In genomic region chr3:87149425-87149824, GRCm38 (mm10) we compare ENCODE assay signal across 13 mouse cellular contexts. TPM values are rescaled to one million over a fixed set of nuclear protein-coding genes. Genes with fewer than 3 reads are reported as not detected.
DNase-seq lines count a peak whose midpoint lies in the region; ATAC-seq lines count a peak whose summit lies in the region.
"Had no signal": no experiment of that assay in that cellular context is flagged by ENCODE, and none has a peak within 500 bp of the region (broad histone marks: within the 10 kb centered on the region; RNA-seq: fewer than 3 reads in every experiment).

No protein-coding gene starts in this region.

- no peak overlapping the region for H3K9ac ChIP-seq in forebrain, embryonic 15.5 days (replicated peaks)
- no peak overlapping the region for H3K9ac ChIP-seq in hindbrain, embryonic 13.5 days
- no peak overlapping the region for H3K9ac ChIP-seq in hindbrain, embryonic 14.5 days
- no peak overlapping the region for H3K9ac ChIP-seq in neural tube, embryonic 13.5 days
- H3K9ac ChIP-seq: liver, embryonic 14.5 days had no signal

- 75% methylated on average over 10 of the region's 10 CpGs for WGBS in forebrain, embryonic 10.5 days
- WGBS in forebrain, embryonic 15.5 days, result 64% methylated on average over 10 of the region's 10 CpGs
- 48% methylated on average over 10 of the region's 10 CpGs for WGBS in hindbrain, embryonic 13.5 days
- WGBS in hindbrain, embryonic 14.5 days, result 51% methylated on average over 10 of the region's 10 CpGs
- 63% methylated on average over 10 of the region's 10 CpGs for WGBS in neural tube, embryonic 13.5 days

- H3K4me2 ChIP-seq in forebrain, embryonic 15.5 days (replicated peaks), result no peak overlapping the region
- no peak overlapping the region for H3K4me2 ChIP-seq in hindbrain, embryonic 13.5 days
- no peak overlapping the region for H3K4me2 ChIP-seq in hindbrain, embryonic 14.5 days (replicated peaks)
- no peak overlapping the region for H3K4me2 ChIP-seq in neural tube, embryonic 13.5 days

- H3K9me3 ChIP-seq in forebrain, embryonic 10.5 days, result no peaks in the 10 kb centered on the region; the same call in 1 of the 2 replicates
- H3K9me3 ChIP-seq in forebrain, embryonic 15.5 days, result no peaks in the 10 kb centered on the region
- no peaks in the 10 kb centered on the region for H3K9me3 ChIP-seq in hindbrain, embryonic 13.5 days
- no peaks in the 10 kb centered on the region for H3K9me3 ChIP-seq in hindbrain, embryonic 14.5 days (ENCODE audit: control insufficient read depth, low read length)
- no peaks in the 10 kb centered on the region for H3K9me3 ChIP-seq in neural tube, embryonic 13.5 days
- H3K9me3 ChIP-seq: G1E had no signal

- DNase-seq in forebrain, embryonic 10.5 days (ENCODE audit: extremely low spot score, low spot score), result no peak
- DNase-seq in hindbrain, embryonic 14.5 days (ENCODE audit: low spot score), result no peak
- DNase-seq in neural tube, embryonic 10.5 days (ENCODE audit: extremely low spot score, low spot score), result no peak
- DNase-seq in thymus, postnatal 36 days, result no peak
- DNase-seq: adrenal gland, adult 2 months; midbrain, embryonic 14.5 days; right cerebral cortex, postnatal 4 days had no signal

- H3K27ac ChIP-seq in forebrain, embryonic 10.5 days, result peak overlapping the region; percentile 90
- H3K27ac ChIP-seq in forebrain, embryonic 15.5 days (replicated peaks), result no peak overlapping the region
- H3K27ac ChIP-seq in hindbrain, embryonic 13.5 days, result peak overlapping the region; percentile 52; the same call in 1 of the 2 replicates
- H3K27ac ChIP-seq in hindbrain, embryonic 14.5 days, result no peak overlapping the region
- H3K27ac ChIP-seq in neural tube, embryonic 13.5 days (replicated peaks), result peak overlapping the region; percentile 93
- H3K27ac ChIP-seq: liver, embryonic 14.5 days had no signal

- H3K4me1 ChIP-seq in forebrain, embryonic 10.5 days, result peaks cover 77% of the 10 kb centered on the region
- peaks cover 50% of the 10 kb centered on the region for H3K4me1 ChIP-seq in forebrain, embryonic 15.5 days
- peaks cover 65% of the 10 kb centered on the region for H3K4me1 ChIP-seq in hindbrain, embryonic 13.5 days (replicated peaks)
- H3K4me1 ChIP-seq in hindbrain, embryonic 14.5 days (replicated peaks; ENCODE audit: control insufficient read depth, insufficient read depth, low read length), result peaks cover 52% of the 10 kb centered on the region
- H3K4me1 ChIP-seq in neural tube, embryonic 13.5 days (replicated peaks), result peaks cover 67% of the 10 kb centered on the region

- no peak for ATAC-seq in forebrain, embryonic 15.5 days (replicated peaks)
- ATAC-seq in hindbrain, embryonic 13.5 days (ENCODE audit: low FRiP score), result no peak
- ATAC-seq in hindbrain, embryonic 14.5 days (ENCODE audit: low FRiP score), result no peak
- no peak for ATAC-seq in neural tube, embryonic 13.5 days (ENCODE audit: low read depth)
- no peak for ATAC-seq in activated CD4-positive, CD25-positive, alpha-beta regulatory T cell, adult 4 months

- H3K27me3 ChIP-seq in forebrain, embryonic 10.5 days (ENCODE audit: poor library complexity, severe bottlenecking), result no peaks in the 10 kb centered on the region
- H3K27me3 ChIP-seq in forebrain, embryonic 15.5 days, result no peaks in the 10 kb centered on the region
- no peaks in the 10 kb centered on the region for H3K27me3 ChIP-seq in hindbrain, embryonic 13.5 days
- no peaks in the 10 kb centered on the region for H3K27me3 ChIP-seq in hindbrain, embryonic 14.5 days (ENCODE audit: control insufficient read depth, insufficient read depth, low read length)
- H3K27me3 ChIP-seq in neural tube, embryonic 13.5 days, result no peaks in the 10 kb centered on the region

- H3K4me3 ChIP-seq in forebrain, embryonic 10.5 days, result no peak overlapping the region
- H3K4me3 ChIP-seq in forebrain, embryonic 15.5 days, result no peak overlapping the region
- H3K4me3 ChIP-seq in hindbrain, embryonic 13.5 days, result no peak overlapping the region
- no peak overlapping the region for H3K4me3 ChIP-seq in hindbrain, embryonic 14.5 days (replicated peaks; ENCODE audit: low read length)
- H3K4me3 ChIP-seq in neural tube, embryonic 13.5 days, result no peak overlapping the region

- peaks cover 43% of the 10 kb centered on the region for H3K36me3 ChIP-seq in forebrain, embryonic 10.5 days (replicated peaks)
- peaks cover 2% of the 10 kb centered on the region; the same call in 1 of the 2 replicates for H3K36me3 ChIP-seq in forebrain, embryonic 15.5 days
- no peaks in the 10 kb centered on the region for H3K36me3 ChIP-seq in hindbrain, embryonic 13.5 days
- no peaks in the 10 kb centered on the region for H3K36me3 ChIP-seq in hindbrain, embryonic 14.5 days (replicated peaks; ENCODE audit: control insufficient read depth, insufficient read depth)
- no peaks in the 10 kb centered on the region for H3K36me3 ChIP-seq in neural tube, embryonic 13.5 days
- H3K36me3 ChIP-seq: G1E had no signal

RNA-seq across cellular contexts. Expression of gene Kirrel, which starts 25.1 kb away (rescaled TPM):
- 13.1 and 14.3 TPM in 2 replicates for polyA plus RNA-seq in forebrain, embryonic 10.5 days (2016; fragmentation: Nextera tagmentation; extraction: Ambion mirVana)
- 5.0 and 5.7 TPM in 2 replicates for polyA plus RNA-seq in forebrain, embryonic 15.5 days (2015; fragmentation: Nextera tagmentation; extraction: Ambion mirVana)
- polyA plus RNA-seq in hindbrain, embryonic 13.5 days (2015; fragmentation: Nextera tagmentation; extraction: Ambion mirVana), result 7.7 and 8.9 TPM in 2 replicates
- 3.8 and 4.1 TPM in 2 replicates for polyA plus RNA-seq in hindbrain, embryonic 14.5 days (2014; fragmentation: Nextera tagmentation; extraction: Ambion mirVana)
- polyA plus RNA-seq in neural tube, embryonic 13.5 days (2015; fragmentation: Nextera tagmentation; extraction: Ambion mirVana), result 9.8 and 10.4 TPM in 2 replicates
- polyA plus RNA-seq in activated CD4-positive, CD25-positive, alpha-beta regulatory T cell, adult 4 months (2017; shearing (Covaris generic)), result not detected
- polyA plus RNA-seq: G1E had no signal

Comparison
In these comparisons a context has a peak if more than half of its experiments do, and no peak if none do; other contexts are left out.
1. H3K27ac ChIP-seq: peak in forebrain, embryonic 10.5 days (single experiment), hindbrain, embryonic 13.5 days (single experiment) and neural tube, embryonic 13.5 days (single experiment); none in forebrain, embryonic 15.5 days (single experiment) and hindbrain, embryonic 14.5 days (single experiment).